Mouse (Mus musculus): ENCODE data around the gene Rab6a.
A peak's percentile ranks its signal among the peaks of the same experiment; 100 is the strongest.
"Not testable (repeated sequence)": the region's sequence is repeated elsewhere in the genome, so short reads cannot be mapped to it uniquely, and the experiment has no call there.

Gene Rab6a

DNA sequence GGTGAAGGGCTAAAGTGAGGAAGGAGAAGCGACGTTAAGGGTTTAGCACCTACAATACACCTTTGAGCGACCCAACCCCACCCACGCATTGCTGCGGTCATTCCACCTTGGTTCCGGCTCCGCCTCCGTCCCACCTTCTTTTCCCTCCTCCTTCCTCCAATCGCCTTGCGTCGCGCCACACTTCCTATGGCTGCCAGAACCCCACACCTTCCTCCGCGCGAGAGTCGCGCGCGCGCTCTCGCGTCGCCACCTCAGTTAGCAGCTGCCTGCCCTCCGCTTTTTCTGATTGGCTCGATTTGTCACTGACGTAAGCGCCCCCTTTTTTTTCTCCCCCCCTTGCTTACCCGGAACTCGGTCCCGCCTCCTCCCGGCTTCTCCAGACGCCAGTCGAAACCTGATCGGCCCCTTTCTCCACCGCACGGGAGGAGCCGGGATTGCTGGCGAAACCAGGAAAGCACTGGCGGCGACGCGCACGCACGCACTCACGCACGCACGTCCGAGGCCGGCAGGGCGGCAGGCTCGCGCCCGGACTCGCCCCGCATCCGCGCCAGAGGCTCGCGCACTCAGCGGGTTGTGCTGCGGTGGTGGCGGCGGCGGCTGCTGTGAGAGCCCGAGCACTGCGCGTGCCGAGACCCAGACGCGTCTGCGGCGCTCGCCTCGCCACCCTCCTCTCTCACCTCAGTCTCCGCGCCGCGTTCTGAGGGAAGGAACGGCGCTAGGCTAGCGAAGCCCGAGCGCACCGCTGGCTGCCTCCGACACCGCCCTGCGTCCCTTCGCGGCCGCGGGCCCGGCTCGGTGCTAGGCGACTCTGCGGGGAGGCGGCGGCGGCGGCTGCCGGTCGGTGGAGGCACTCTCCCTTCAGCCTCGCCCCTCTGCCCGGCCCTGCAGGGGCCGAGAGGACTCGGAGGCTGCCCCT lies at the start of gene Rab6a:
TSS of gene Rab6a (plus strand) at position 197 of the 916 bp plus-strand sequence.
- peak; percentile 88 to 90 for DNase-seq (ENCODE audit: low read depth in 1 of 2, low spot score in 2 of 2)

DNA sequence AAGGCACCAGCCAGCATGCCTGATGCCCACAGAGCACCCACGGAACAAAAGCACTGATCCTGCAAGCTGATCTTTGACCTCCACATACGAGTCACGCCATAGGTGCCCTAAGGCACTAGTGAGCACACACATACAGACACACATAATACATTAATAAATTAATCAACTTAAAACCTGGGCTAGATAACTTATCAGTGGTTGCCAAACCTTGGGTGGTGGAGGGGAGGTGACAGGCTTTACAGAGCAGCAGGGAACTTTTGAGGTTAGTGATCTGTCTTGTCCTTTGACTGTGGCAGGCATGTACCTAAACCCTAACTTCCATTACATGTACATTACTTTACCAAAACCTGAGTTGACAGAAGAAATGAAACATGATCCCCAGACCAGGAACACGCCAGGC lies 47.9 kb upstream of the Rab6a start:
- no peak for DNase-seq (ENCODE audit: low read depth in 1 of 2, low spot score in 2 of 2)

DNA sequence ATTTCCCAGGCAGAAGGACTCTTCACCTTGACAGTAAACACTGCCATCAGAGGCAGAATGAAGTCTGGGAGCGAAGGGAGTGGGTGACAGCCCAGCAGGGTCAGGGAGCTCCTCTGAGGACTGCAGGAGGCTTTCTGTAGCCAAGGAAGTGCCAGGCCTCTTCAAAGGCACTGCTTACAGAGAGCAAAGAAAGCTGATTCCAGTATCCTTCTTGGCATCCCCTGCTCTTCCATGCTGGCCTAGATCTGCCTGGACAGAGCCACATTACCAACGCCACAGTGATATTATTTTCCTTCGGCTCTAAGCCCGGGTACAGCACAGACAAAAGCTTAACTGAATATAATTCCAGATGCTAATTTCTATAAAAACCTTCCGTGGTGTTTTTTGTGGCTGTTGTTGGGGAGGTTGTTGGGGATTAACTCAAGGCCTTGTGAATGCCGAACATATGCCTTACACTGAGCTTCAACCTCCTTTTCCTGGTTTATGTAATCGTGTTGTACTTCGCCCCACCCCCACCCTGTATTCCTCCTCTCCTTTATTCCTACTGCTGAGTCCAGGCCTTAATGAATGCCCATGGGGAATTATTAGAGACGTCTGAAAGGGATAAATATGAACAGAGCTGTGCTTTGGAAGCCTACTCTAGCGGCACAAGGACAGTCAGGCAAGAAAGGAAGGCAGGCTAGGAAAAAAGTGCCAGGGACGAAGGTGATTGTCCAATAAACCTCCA lies 45.2 kb upstream of the Rab6a start:
- DNase-seq (ENCODE audit: low read depth in 1 of 2, low spot score in 2 of 2) = no peak

DNA sequence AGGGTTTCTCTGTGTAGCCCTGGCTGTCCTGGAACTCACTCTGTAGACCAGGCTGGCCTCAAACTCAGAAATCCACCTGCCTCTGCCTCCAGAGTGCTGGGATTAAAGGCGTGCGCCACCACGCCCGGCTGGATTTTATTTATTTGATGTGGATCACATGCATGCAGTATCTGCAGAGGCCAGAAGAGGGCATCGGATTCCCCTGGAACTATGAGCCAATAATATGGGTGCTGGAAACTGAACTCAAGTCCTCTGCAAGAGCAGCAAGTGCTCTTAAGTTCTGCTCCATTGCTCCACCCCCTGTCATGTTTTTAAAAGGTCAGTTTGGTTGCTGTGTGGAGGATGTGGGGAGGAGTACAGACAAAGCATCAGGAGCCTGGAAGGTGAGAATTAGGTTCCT lies 40.0 kb upstream of the Rab6a start:
- DNase-seq (ENCODE audit: low read depth in 1 of 2, low spot score in 2 of 2) = not testable (repeated sequence)

DNA sequence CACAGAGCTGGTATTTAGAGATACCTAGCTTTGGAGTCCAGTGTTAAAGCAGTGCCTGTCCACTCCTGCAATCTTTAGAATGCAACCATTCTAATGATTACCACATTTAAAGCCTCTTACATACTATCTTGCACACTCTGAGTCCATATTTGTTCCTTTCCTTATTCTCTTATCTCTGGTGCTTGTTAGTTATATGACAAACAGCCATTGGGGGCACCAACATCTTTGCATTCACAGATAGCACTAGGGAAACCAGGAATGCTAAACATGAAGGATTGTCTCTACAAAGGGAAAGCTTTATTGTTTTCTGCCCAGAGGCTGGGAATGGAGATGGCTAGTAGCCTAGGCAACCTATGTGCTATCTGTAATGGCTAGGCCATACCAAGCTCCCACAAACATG lies 37.3 kb upstream of the Rab6a start:
- no peak for DNase-seq (ENCODE audit: low read depth in 1 of 2, low spot score in 2 of 2)

DNA sequence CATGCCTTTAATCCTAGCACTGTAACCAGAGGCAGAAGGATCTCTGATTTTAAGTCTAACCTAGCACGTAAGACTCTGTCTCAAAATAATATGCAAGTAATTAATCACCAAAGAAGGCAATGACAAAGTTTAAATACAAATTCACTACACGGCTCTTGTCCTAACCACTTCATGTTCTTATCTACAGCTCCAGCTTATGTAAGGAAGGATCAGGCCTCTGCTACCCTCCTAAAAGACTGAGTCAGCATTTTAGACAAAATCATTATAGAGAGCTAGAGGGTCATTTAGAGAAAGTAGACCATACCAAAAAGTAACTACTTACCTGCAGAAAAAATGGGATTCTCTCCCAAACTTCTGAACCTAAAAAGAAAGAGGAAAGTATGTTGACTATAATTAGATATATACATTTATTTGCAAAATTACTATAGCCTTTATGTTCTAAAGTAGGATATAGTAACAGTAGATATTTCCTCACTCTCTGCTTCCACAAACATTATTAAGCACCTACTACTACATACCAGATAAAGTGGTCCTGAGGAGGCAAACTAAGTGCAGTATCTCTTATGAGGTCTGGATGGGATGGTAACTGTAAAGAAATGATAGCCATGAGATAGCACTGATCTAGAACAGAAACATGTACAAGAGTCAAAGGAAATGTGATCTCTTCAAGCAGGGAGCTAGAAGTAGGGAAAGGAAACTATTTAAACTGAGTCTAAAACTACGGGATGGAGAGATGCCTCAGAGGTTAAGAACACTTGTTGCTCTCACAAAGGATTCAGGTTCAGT lies 36.1 kb upstream of the Rab6a start:
- no peak for DNase-seq (ENCODE audit: low read depth in 1 of 2, low spot score in 2 of 2)

DNA sequence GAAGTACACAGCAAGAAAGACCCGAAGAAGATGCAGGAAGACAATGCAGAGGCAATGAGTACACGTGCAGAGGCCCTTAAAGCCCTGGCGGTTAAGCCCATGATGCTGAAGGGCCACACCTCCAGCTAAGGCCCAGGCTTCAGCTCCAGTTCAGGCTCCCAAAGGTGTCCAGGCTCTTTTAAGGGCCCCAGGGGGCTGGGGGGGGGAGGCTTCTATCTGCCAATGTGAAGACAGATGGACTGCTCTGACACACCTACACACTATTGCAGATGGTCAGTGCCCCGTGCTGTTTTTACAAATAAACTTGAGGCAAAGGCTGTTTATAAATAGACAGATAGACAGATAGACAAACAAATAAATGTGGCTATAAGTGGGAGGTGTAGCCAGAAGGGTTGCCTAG lies 35.1 kb upstream of the Rab6a start:
- DNase-seq (ENCODE audit: low read depth in 1 of 2, low spot score in 2 of 2) = no peak

DNA sequence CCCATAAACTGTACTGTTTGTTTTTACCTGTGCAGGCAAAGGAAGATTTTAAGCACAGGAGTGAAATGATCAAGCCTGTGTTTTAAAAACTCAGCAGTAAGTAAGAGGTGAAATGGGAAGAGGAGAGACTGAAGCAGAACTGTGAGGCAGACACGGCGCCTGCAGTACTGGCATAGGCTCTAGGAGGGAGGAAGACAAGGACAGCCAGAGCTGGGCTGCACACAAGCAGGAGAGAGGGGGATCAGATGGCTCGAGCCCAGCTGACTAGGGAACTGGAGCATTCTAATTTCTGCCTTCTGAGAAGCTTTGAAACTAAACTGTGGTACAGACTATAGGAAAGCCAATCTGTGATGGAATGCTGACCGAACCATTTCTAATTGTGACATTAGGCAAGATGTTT lies 34.5 kb upstream of the Rab6a start:
- DNase-seq (ENCODE audit: low read depth in 1 of 2, low spot score in 2 of 2) = no peak

DNA sequence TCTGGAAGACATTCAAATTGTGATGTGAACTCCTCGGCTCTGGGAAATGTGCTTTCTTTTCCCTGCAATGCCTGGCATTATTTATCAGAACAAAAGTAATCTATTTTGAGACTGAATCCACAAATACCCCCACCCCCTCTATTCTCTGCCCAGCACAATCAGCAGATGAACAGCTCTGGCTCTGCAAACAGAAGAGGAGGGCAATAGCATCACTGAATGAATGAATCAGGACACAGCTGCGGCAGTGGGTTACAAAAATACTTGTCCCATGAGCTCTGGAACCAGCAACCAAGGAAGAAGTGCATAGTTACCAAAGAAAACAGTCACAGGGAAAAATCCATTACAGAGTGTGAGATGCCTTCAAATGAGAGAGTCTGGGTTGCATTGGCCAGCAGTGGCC lies 28.4 kb upstream of the Rab6a start:
- no peak for DNase-seq (ENCODE audit: low read depth in 1 of 2, low spot score in 2 of 2)

DNA sequence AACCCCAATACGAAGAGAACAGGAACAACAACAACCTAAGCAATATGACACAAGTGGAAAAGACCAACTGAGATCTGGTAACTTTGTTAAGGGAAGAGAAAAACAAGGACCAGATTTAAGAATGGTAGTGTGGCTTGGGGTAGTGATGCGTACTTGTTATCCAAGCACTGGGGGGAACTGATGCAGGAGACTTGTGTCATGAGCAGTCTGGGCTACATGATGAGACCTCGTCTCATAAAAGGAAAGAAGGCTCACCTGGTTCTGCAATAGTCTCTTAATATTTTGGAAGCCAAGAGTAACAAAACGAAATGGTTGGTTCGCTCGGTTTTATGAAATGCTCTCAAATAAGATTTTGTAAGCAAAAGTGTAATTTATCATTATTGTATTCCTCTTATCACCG lies 25.0 kb upstream of the Rab6a start:
- no peak for DNase-seq (ENCODE audit: low read depth in 1 of 2, low spot score in 2 of 2)

DNA sequence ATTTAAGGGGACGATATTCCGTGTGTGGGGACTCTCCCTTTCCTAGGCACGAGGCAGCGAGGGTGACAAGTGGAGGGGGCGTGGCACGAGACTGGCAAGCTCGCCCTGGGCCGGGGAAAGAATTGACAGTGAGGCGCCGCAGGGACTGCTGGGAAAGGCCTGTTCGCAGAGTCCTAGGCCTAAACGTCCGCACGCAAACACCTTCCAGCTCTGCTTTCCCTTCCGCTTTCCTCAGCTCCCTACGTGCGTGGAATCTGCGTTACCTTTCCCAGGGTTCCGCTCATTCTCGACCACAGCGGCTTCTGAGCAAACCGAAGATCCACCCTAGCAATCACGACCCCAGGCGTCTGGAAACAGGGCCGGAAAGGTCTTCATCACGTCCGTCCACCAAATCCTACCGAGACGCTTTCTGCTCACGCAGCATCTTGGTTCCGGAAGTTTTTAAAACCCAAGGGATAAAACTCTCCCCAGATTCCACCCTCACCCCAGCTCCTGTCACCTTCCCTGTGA lies 24.4 kb upstream of the Rab6a start:
- DNase-seq (ENCODE audit: low read depth in 1 of 2, low spot score in 2 of 2) = peak; percentile 66 to 81

DNA sequence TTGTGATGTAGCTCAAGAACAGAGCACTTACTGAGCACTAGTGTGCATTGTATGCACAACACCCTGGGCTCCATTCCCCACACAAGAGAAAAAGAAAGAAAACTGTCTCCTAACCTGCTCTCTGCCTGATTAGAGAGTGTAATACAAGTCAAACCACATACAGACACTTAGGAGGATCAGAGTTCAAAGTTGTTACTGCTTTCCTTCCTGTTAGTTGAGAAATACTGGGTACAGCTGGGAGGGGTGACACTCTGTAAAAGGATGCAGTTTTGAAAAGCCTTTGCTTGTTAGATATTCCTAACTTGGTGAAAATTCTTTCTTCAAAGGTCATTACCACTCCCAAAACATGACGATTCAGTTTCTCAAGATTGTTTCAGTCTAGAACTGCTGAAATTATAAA lies 17.4 kb upstream of the Rab6a start:
- DNase-seq (ENCODE audit: low read depth in 1 of 2, low spot score in 2 of 2) = no peak

DNA sequence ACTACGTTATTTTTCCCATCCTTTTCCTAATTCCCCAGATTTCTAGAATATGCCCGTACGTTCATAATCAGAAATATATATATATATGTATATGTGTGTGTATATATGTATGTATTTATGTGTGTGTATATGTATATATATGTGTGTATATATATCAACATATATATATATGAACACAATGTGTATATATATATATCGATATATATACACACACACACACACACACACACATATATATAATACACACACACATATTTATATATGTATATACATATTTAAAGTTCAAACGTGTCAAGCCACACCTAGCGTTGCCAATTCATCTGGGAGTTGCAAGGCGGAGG lies 16.7 kb upstream of the Rab6a start:
- DNase-seq (ENCODE audit: low read depth in 1 of 2, low spot score in 2 of 2) = no peak

DNA sequence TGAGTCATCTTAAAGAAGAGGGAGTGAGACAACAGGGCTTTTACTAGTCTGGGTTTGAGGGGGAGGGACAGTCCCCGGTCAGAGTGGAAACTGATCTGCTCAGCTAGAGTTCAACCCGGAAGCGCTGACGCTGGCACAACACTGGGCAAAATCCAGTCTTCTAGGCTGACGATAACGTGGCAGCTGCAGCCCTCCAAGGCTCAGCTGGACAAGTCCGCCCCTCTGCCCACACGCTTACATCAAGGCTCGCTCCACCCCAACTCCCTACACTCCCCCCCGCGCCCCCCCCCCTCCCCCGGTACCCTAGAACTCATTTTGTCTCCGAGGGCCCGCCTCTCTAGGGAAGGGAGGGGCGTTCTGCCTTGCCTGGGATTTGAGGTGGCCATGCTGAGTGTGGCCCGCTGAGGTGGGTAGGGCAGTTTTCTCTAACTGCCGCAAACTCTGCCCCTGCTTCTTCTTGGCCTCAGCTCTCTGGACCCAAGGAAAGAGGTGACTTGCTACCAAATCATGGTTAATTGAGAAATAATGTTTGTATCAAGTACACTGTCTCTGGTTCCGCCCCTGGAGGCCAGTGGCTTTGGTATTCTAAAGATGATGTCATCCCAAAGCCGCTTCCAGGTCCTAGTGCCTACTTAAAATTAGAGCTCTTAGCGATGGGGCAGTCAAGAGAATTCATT lies 16.2 kb upstream of the Rab6a start:
- DNase-seq (ENCODE audit: low read depth in 1 of 2, low spot score in 2 of 2) = peak; percentile 54 to 73

DNA sequence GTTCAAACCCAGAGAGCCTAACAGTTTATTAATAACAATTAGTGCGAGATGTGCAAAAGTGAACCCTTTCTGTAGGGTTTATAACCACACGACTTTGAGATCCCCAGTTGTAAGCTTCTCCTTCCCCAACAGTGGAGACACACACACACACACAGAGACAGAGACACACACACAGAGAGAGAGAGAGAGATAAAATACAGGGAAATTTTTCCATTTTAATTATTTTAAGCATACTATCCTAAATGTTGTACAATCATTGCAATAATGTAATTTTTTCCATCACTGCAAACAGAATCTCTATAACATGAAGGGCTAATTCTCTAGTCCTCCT lies 15.7 kb upstream of the Rab6a start:
- DNase-seq (ENCODE audit: low read depth in 1 of 2, low spot score in 2 of 2) = no peak

DNA sequence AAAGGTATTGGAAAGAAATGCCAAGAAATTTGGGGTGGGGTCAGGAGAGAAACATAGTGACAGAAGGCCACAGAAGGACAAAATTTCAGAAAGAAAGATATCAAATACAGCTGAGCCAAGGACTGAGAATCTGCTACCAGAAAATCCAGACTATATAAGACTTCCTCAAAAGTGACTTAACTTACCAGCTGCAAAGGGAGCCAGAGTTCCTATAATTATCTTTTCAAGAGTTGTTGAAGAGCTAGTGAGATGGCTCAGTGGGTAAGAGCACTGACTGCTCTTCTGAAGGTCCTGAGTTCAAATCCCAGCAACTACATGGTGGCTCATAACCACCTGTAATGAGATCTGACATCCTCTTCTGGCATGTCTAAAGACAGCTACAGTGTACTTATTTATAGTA lies 13.9 kb upstream of the Rab6a start:
- DNase-seq (ENCODE audit: low read depth in 1 of 2, low spot score in 2 of 2) = no peak

DNA sequence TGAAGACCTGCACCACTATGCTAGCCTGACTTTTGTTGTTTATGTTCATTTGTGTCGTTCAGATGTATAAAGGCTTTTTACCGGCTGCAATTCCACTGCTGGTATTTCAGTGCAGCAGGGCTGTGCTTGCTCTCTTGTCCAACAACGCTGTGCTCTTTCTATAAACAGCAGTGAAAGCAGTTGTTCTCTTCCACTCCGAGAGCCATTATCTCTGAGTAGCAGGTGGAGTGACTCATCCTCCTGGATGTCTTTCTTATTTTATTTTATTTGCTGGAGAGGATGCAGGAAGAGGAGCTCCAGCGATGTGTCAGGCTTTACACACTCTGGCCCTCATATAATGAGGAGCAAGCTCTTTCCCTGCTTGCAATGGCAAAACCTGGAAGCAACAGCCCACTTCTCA lies 7.0 kb upstream of the Rab6a start:
- DNase-seq (ENCODE audit: low read depth in 1 of 2, low spot score in 2 of 2) = no peak

DNA sequence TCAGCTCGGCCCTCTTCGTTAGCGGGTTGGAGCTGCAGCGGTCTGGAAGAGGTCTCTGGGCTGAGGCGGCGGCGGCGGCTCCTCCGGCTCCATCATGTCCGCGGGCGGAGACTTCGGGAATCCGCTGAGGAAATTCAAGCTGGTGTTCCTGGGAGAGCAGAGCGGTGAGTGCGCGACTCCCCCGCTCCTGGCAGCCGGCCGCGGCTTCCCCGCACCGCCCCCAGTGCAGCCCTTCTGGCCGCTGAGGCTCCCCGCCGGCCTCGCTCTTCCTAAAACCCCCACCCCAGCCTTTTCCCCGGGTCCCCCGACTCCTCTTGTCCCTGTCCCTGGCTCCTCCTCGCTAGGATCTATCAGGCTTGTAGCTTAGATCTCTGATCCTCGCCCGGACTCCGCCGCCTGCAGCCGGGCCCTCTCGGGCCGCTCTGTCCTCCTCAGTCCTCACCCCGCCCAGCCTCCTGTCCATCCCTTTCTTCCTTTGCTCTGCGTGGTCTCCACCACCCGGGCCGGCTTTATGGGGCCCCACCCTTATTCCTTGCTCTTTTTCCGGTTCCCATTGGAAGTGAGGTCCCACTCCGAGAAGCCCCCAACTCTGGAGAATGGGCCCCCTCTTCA lies 1.0 kb downstream of the Rab6a start, which contains the start of gene Mrpl48:
TSS of gene Mrpl48 (minus strand) at position 172 of the 612 bp plus-strand sequence.
- DNase-seq (ENCODE audit: low read depth in 1 of 2, low spot score in 2 of 2) = no peak

DNA sequence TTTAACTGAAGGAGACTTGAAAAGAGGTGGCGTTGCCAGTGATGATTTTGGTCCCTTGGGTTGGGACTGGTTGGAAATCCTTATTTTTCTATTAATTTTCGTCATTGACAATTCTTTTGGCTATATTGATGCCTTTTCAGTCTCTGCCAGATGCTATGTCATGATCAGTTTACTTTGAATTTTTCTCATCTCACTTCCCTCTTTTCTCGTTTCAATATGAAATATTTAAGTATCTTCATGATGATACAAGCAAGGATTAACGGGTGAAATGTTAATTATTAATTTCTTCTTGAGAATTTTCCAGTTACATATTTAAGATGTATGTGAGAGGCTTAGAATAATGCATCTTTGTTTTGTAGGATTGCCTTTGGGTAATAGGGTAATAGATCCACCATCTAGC lies 1.7 kb downstream of the Rab6a start:
- DNase-seq (ENCODE audit: low read depth in 1 of 2, low spot score in 2 of 2) = no peak

DNA sequence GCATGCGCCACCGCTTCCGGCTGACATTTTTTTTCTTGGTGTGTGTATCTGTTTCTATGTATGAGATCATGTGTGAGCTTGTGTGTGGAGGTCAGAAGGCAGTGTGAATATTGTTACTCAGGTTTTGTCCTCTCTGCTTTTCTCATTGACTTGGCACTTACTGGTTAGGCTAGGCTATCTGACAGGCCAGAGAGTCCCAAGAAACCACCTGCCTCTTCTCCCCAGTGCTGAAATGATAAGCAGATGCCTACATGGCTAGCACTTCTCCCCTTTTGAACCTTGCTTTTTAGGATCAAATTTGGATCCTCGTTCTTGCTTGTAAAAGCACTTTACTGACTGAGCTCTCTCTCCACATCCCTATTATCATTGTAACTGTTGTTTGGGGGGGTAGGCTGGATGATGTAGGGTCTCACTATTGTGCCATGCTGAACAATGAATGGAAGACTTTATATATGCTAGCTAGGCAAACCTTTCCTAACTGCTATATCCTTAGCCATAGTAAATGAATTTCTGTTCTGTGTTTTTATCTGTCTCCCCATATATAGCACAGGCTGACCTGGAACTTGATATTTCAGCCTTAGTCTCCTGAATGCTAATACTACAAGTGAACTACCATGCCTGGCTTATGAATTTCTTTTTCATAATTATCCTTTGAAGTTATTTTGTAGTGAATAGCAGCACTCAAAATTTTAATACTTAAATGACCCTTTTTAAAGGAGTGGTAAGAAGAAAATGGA lies 9.1 kb downstream of the Rab6a start:
- no peak for DNase-seq (ENCODE audit: low read depth in 1 of 2, low spot score in 2 of 2)
